Mouse (Mus musculus) T-helper 17 cell (primary cell): ENCODE measurements around the gene Plin2.
"Not testable (repeated sequence)": the region's sequence is repeated elsewhere in the genome, so short reads cannot be mapped to it uniquely, and the experiment has no call there.

Source experiments
- in situ Hi-C, 2 experiments: fragments of 300-600 bp; cut with MboI, MseI; formaldehyde crosslinking; loops; 1 replicate in 1 of 2; 2 replicates in 1 of 2; pipeline ENCODE4 v1.15.1; 2025; ENCODE audit warnings: high pct_unique_total_duplicates in 2 of 2

Plin2 gene

GRCm38 (mm10) chr4:86634312-86634711 lies 35.5 kb downstream of the Plin2 start:
- in situ Hi-C loops = not testable (repeated sequence)

GRCm38 (mm10) chr4:86632556-86632955 lies 37.3 kb downstream of the Plin2 start:
- in situ Hi-C loops = not testable (repeated sequence)

GRCm38 (mm10) chr4:86631831-86632230 lies 38.0 kb downstream of the Plin2 start:
- in situ Hi-C loops = no loop called here

GRCm38 (mm10) chr4:86626496-86626895 lies 43.4 kb downstream of the Plin2 start:
- in situ Hi-C loops = loop anchor here (5.0 kb wide), 1 partner anchor 36 kb away; no protein-coding TSS in a partner anchor

GRCm38 (mm10) chr4:86625463-86625862 lies 44.4 kb downstream of the Plin2 start:
- in situ Hi-C loops = loop anchor here (5.0 kb wide), 1 partner anchor 37 kb away; no protein-coding TSS in a partner anchor

GRCm38 (mm10) chr4:86622532-86622931 lies 47.3 kb downstream of the Plin2 start:
- in situ Hi-C loops = not testable (repeated sequence)

- in situ Hi-C loops = no loop called here
Measured at GRCm38 (mm10) chr4:86622116-86622515, 47.7 kb downstream of the Plin2 start.

GRCm38 (mm10) chr4:86620506-86620905 lies 49.4 kb downstream of the Plin2 start:
- in situ Hi-C loops = no loop called here

GRCm38 (mm10) chr4:86612289-86612620 lies 57.6 kb downstream of the Plin2 start:
- in situ Hi-C loops = loop anchor here (5.0 to 10.0 kb wide), 2 partner anchors 35 to 83 kb away; partner anchors contain the start of gene Rraga (in 1 of the 2)

- in situ Hi-C loops = loop anchor here (5.0 to 10.0 kb wide), 2 partner anchors 34 to 83 kb away; partner anchors contain the start of gene Rraga (in 1 of the 2)
Measured at GRCm38 (mm10) chr4:86611524-86612288, 58.2 kb downstream of the Plin2 start, which contains the start of gene Haus6. Haus6 (minus strand) TSS chr4:86612055.
